Mouse (Mus musculus): ENCODE data around the gene Lsm2. TPM values are rescaled to one million over a fixed set of nuclear protein-coding genes. Genes with fewer than 3 reads are reported as not detected.
A peak's percentile ranks its signal among the peaks of the same experiment; 100 is the strongest.
"Not testable (repeated sequence)": the region's sequence is repeated elsewhere in the genome, so short reads cannot be mapped to it uniquely, and the experiment has no call there.

Lsm2 gene
- polyA plus RNA-seq, 1 experiment from 2014 or later: 109 TPM

DNA sequence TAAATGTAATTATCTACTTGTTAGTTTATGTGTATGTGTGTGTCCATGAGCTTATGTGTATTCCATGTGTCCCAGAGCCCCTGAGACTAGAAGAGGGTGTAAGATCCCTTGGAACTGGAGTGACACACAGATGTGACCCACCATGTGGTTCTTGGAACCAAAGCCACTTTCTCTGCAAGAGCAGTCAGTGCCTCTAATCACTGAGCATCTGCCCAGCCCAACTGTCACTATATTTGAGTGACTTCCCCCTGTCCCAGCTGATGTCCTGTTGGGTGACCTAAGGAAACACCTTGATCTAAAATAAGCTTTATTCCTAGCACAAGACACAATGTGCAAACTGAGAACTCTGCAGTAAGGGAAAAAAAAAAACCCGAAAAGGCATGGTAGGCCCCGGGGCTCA lies 46.7 kb downstream of the Lsm2 start:
- Histone ChIP-seq H3K36me3 (no peaks in the 10 kb centered on the region), H3K4me3 (no peak overlapping the region), H3K9me3 (no peaks in the 10 kb centered on the region), H3K27ac (replicated peaks) (no peak overlapping the region), H3K4me1 (replicated peaks) (peaks cover 10% of the 10 kb centered on the region), H3K9ac (no peak overlapping the region), H3K4me2 (no peak overlapping the region), H3K27me3 (no peaks in the 10 kb centered on the region)
- no peak for ATAC-seq (ENCODE audit: low FRiP score, low read depth)
- WGBS: 81% methylated on average over 2 of the region's 2 CpGs

DNA sequence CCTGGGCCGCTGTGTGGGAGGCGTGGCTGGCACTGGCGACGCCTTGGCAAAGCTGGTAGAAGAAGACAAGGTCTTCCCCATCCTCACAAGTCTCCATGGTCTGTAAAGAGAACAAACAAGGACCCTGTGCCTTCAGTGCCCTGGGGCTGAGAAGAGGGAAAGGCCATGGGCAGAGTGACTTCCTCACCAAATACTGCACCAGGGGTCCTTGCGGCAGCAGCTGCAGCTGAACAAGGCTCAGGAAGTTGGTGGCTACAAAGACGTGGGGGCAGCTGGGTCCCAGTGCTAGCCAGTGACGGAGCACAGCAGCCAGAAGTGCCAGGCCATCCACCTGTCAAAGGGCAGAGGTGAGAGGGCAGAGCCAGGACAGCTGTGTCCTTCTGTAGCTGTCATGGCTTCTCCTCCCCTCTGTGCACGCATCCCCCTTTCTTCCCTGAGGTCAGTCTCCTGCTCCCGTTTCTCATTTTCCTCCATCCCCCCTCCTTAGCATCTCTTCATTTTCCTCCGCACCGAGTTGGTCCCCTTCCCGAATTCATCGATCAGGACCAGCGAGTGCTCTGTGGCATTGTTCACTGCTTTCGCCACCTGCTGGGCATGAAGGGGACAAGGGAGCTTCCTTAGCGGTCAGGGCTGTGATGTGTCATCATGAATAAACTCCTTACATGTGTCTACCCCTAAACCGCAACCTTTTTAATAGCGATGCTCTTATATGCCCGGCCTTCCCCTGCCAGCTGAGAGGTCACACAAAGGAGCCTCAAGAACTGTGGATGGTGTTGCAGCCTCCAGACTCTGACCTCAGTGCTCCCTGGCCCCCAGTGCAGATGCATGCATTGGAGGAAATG lies 48.2 kb downstream of the Lsm2 start:
- peak; percentile 57; the same call in 1 of the 2 replicates for ATAC-seq (ENCODE audit: low FRiP score, low read depth)
- H3K4me2 ChIP-seq: peak overlapping the region; percentile 47
- no peaks in the 10 kb centered on the region for H3K9me3 ChIP-seq
- H3K9ac ChIP-seq: 0 out of 2 replicates have a peak overlapping the region, but pooled peaks have one; percentile 1
- H3K4me1 ChIP-seq (replicated peaks): peaks cover 10% of the 10 kb centered on the region
- peak overlapping the region; percentile 17 for H3K4me3 ChIP-seq
- H3K27ac ChIP-seq (replicated peaks): no peak overlapping the region
- whole genome bisulfite sequencing: 24% methylated on average over 19 of the region's 19 CpGs
- no peaks in the 10 kb centered on the region for H3K27me3 ChIP-seq
- H3K36me3 ChIP-seq: no peaks in the 10 kb centered on the region

DNA sequence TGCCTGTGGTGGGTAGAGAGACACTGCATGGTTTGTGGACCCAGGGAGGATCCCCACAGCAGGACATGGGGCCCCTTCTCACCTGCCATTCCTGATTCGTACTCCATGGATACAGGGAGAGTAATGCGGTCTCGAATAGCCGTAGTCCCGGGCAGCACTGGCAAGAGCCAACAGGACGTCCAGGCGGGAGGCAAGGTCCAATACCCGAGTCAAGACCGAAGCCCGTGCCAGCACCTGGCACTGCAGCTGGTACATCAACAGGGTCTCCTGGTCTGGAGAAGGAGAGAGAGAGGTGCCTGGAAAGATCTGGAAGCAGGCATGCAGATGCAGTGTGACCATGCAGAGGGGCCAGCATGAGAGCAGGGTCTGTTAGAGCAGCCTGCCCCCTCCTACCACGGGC lies 49.6 kb downstream of the Lsm2 start:
- Histone ChIP-seq H3K27ac (replicated peaks) (no peak overlapping the region), H3K4me2 (no peak overlapping the region), H3K27me3 (no peaks in the 10 kb centered on the region), H3K36me3 (no peaks in the 10 kb centered on the region), H3K9me3 (no peaks in the 10 kb centered on the region), H3K4me1 (replicated peaks) (peaks cover 10% of the 10 kb centered on the region), H3K9ac (no peak overlapping the region), H3K4me3 (no peak overlapping the region)
- ATAC-seq (ENCODE audit: low FRiP score, low read depth): no peak
- 86% methylated on average over 11 of the region's 11 CpGs for WGBS

DNA sequence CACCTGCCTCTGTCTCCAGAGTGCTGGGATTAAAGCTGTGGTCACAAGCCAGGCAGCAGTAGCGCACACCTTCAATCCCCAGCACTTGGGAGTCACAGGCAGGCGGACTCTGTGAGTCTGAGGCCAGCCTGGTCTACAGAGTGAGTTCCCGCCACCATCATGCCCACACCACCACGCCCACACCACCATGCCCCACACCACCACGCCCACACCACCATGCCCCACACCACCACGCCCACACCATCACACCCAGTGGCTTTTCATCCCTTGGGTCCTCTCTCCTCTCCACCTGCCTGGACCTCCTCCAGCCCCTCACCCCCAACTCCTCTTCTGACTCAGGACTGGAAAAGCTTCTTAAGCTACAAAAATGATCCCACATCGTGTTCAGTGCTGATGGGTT lies 50.2 kb downstream of the Lsm2 start:
- WGBS: 90% methylated on average over 7 of the region's 7 CpGs
- no peak overlapping the region for H3K27ac ChIP-seq (replicated peaks)
- H3K9me3 ChIP-seq: no peaks in the 10 kb centered on the region
- H3K4me3 ChIP-seq: no peak overlapping the region
- H3K9ac ChIP-seq: no peak overlapping the region
- no peaks in the 10 kb centered on the region for H3K27me3 ChIP-seq
- ATAC-seq (ENCODE audit: low FRiP score, low read depth): no peak
- H3K4me2 ChIP-seq: no peak overlapping the region
- H3K36me3 ChIP-seq: no peaks in the 10 kb centered on the region
- peaks cover 10% of the 10 kb centered on the region for H3K4me1 ChIP-seq (replicated peaks)

DNA sequence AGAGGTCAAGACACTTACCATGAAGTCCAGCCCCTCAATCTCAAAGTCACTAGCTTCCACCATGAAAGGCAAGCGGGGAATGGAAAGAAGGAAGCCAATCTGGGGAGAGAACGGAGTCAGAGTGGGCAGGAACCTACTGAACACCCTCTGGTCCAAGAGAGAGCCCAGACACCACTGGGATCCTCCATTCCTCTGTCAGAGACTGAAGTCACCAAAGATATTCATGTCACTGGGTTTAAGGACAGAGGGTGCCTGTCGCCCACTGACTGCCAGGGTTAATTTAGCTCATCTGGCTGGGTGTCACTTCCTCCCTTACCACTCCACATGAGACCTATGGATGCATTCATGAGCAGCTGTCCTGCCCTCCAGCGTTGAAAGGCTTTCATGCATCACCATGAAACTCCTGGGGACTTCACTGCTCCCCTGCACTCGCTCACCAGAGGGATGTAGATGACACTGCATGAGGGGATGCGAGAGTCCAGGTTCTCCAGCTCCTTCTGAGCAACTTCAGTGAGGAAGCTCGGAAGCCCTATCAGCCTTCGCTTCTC lies 50.7 kb downstream of the Lsm2 start:
- Histone ChIP-seq H3K27me3 (no peaks in the 10 kb centered on the region), H3K27ac (replicated peaks) (no peak overlapping the region), H3K9ac (no peak overlapping the region), H3K4me2 (no peak overlapping the region), H3K4me3 (no peak overlapping the region), H3K36me3 (no peaks in the 10 kb centered on the region), H3K9me3 (no peaks in the 10 kb centered on the region), H3K4me1 (replicated peaks) (peaks cover 10% of the 10 kb centered on the region)
- WGBS: 71% methylated on average over 8 of the region's 8 CpGs
- no peak for ATAC-seq (ENCODE audit: low FRiP score, low read depth)

DNA sequence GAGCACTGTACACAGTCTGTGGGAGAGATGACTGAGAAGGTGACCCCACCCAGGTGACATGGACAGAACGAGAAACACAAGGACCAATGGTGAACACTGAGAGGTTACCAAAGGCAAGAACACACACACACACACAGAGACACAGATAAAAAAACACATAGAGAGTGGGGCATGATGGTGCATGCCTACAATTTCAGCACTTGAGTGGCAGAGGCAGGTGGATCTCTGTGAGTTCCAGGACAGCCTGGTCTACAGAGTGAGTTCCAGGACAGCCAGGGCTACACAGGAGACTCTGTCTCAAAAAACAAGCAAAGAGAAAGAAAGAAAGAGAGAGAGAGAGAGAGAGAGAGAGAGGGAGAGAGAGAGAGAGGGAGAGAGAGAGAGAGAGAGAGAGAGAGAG lies 52.0 kb downstream of the Lsm2 start:
- not testable (repeated sequence) for H3K4me3 ChIP-seq; H3K9me3 ChIP-seq; H3K4me2 ChIP-seq; H3K4me1 ChIP-seq (replicated peaks); H3K27me3 ChIP-seq; ATAC-seq (ENCODE audit: low FRiP score, low read depth); H3K36me3 ChIP-seq; H3K27ac ChIP-seq (replicated peaks); H3K9ac ChIP-seq
- 64% methylated on average over 1 of the region's 1 CpGs for WGBS

DNA sequence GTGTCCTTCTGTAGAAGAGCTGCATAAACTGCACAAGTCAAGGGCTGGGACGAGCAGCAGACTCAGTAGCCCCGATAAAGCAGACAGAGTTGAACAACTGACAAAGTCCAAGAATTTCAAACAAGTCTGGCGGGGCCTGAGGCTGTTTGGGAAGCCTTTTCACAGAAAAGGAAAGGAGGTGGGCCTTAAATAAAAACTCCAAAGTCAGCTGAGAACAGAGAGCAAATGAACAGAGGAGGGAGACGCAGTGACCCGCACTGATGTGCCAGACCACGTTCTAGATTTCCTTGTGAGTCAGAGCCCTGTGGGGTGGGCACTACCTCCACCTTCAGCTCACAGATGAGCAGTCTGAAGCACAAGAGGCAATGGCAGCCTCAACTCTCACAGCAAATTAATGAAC lies 53.2 kb downstream of the Lsm2 start:
- Histone ChIP-seq H3K4me3 (no peak overlapping the region), H3K4me1 (replicated peaks) (peaks cover 6% of the 10 kb centered on the region), H3K4me2 (no peak overlapping the region), H3K36me3 (no peaks in the 10 kb centered on the region), H3K9ac (no peak overlapping the region), H3K27me3 (no peaks in the 10 kb centered on the region), H3K9me3 (no peaks in the 10 kb centered on the region), H3K27ac (replicated peaks) (no peak overlapping the region)
- 85% methylated on average over 6 of the region's 6 CpGs for WGBS
- ATAC-seq (ENCODE audit: low FRiP score, low read depth): no peak

Other genes with a start within 250 kb of the Lsm2 start
- 0.21 and 0.47 TPM in 2 replicates for gene C4b, start 238.0 kb upstream of the Lsm2 start, polyA plus RNA-seq (2015; fragmentation: Nextera tagmentation; extraction: Ambion mirVana)
- not detected in 2 replicates for gene Cyp21a1, start 177.3 kb upstream of the Lsm2 start, polyA plus RNA-seq (2015; fragmentation: Nextera tagmentation; extraction: Ambion mirVana)
- gene Stk19, start 144.9 kb upstream of the Lsm2 start, polyA plus RNA-seq (2015; fragmentation: Nextera tagmentation; extraction: Ambion mirVana): 43.9 TPM in 2 replicates
- gene Dxo, start 144.8 kb upstream of the Lsm2 start, polyA plus RNA-seq (2015; fragmentation: Nextera tagmentation; extraction: Ambion mirVana): 67.2 and 68.3 TPM in 2 replicates
- 59.4 and 63.4 TPM in 2 replicates for gene Skiv2l, start 131.7 kb upstream of the Lsm2 start, polyA plus RNA-seq (2015; fragmentation: Nextera tagmentation; extraction: Ambion mirVana)
- 81.0 and 94.4 TPM in 2 replicates for gene Nelfe, start 131.5 kb upstream of the Lsm2 start, polyA plus RNA-seq (2015; fragmentation: Nextera tagmentation; extraction: Ambion mirVana)
- gene Cfb, start 119.3 kb upstream of the Lsm2 start, polyA plus RNA-seq (2015; fragmentation: Nextera tagmentation; extraction: Ambion mirVana): 2.5 and 4.1 TPM in 2 replicates
- 11.9 and 12.9 TPM in 2 replicates for gene Zbtb12, start 102.4 kb upstream of the Lsm2 start, polyA plus RNA-seq (2015; fragmentation: Nextera tagmentation; extraction: Ambion mirVana)
- not detected in 2 replicates for gene Gm20547, start 99.8 kb upstream of the Lsm2 start, polyA plus RNA-seq (2015; fragmentation: Nextera tagmentation; extraction: Ambion mirVana)
- gene C2, start 83.6 kb upstream of the Lsm2 start, polyA plus RNA-seq (2015; fragmentation: Nextera tagmentation; extraction: Ambion mirVana): 2.4 and 3.7 TPM in 2 replicates
- gene Ehmt2, start 83.4 kb upstream of the Lsm2 start, polyA plus RNA-seq (2015; fragmentation: Nextera tagmentation; extraction: Ambion mirVana): 90.9 and 96.7 TPM in 2 replicates
- 0.09 TPM in 1 of 2 replicates, not detected in the other for gene Slc44a4, start 67.4 kb upstream of the Lsm2 start, polyA plus RNA-seq (2015; fragmentation: Nextera tagmentation; extraction: Ambion mirVana)
- 35.9 and 38.3 TPM in 2 replicates for gene Neu1, start 50.6 kb upstream of the Lsm2 start, polyA plus RNA-seq (2015; fragmentation: Nextera tagmentation; extraction: Ambion mirVana)
- 0.31 and 0.51 TPM in 2 replicates for gene Hspa1b, start 22.6 kb upstream of the Lsm2 start, polyA plus RNA-seq (2015; fragmentation: Nextera tagmentation; extraction: Ambion mirVana)
- gene Gm20481, start 11.9 kb upstream of the Lsm2 start, polyA plus RNA-seq (2015; fragmentation: Nextera tagmentation; extraction: Ambion mirVana): 1.0 TPM in 1 of 2 replicates, not detected in the other
- gene Hspa1a, start 9.7 kb upstream of the Lsm2 start, polyA plus RNA-seq (2015; fragmentation: Nextera tagmentation; extraction: Ambion mirVana): 12.0 and 13.1 TPM in 2 replicates
- gene Hspa1l, start 9.2 kb upstream of the Lsm2 start, polyA plus RNA-seq (2015; fragmentation: Nextera tagmentation; extraction: Ambion mirVana): 1.3 and 1.8 TPM in 2 replicates
- gene Vars, start 19.1 kb downstream of the Lsm2 start, polyA plus RNA-seq (2015; fragmentation: Nextera tagmentation; extraction: Ambion mirVana): 60.4 and 68.7 TPM in 2 replicates
- gene Vwa7, start 34.7 kb downstream of the Lsm2 start, polyA plus RNA-seq (2015; fragmentation: Nextera tagmentation; extraction: Ambion mirVana): 0.14 TPM in 2 replicates
- 1.6 and 2.3 TPM in 2 replicates for gene Sapcd1, start 46.2 kb downstream of the Lsm2 start, polyA plus RNA-seq (2015; fragmentation: Nextera tagmentation; extraction: Ambion mirVana)
- 1.6 and 3.4 TPM in 2 replicates for gene Msh5, start 64.9 kb downstream of the Lsm2 start, polyA plus RNA-seq (2015; fragmentation: Nextera tagmentation; extraction: Ambion mirVana)
- gene Clic1, start 68.1 kb downstream of the Lsm2 start, polyA plus RNA-seq (2015; fragmentation: Nextera tagmentation; extraction: Ambion mirVana): 87.4 TPM in 2 replicates
- gene Ddah2, start 77.2 kb downstream of the Lsm2 start, polyA plus RNA-seq (2015; fragmentation: Nextera tagmentation; extraction: Ambion mirVana): 349 and 367 TPM in 2 replicates
- gene Ly6g6c, start 83.5 kb downstream of the Lsm2 start, polyA plus RNA-seq (2015; fragmentation: Nextera tagmentation; extraction: Ambion mirVana): 0.18 TPM in 1 of 2 replicates, not detected in the other
- gene Mpig6b, start 84.3 kb downstream of the Lsm2 start, polyA plus RNA-seq (2015; fragmentation: Nextera tagmentation; extraction: Ambion mirVana): 0.22 and 0.25 TPM in 2 replicates
- gene Ly6g6e, start 95.0 kb downstream of the Lsm2 start, polyA plus RNA-seq (2015; fragmentation: Nextera tagmentation; extraction: Ambion mirVana): 0.43 and 0.53 TPM in 2 replicates
- gene Ly6g6d, start 96.2 kb downstream of the Lsm2 start, polyA plus RNA-seq (2015; fragmentation: Nextera tagmentation; extraction: Ambion mirVana): 1.2 and 1.8 TPM in 2 replicates
- gene Ly6g6f, start 103.7 kb downstream of the Lsm2 start, polyA plus RNA-seq (2015; fragmentation: Nextera tagmentation; extraction: Ambion mirVana): 0.24 TPM in 1 of 2 replicates, not detected in the other
- 102 and 106 TPM in 2 replicates for gene Abhd16a, start 107.4 kb downstream of the Lsm2 start, polyA plus RNA-seq (2015; fragmentation: Nextera tagmentation; extraction: Ambion mirVana)
- not detected in 2 replicates for gene Ly6g5c, start 126.4 kb downstream of the Lsm2 start, polyA plus RNA-seq (2015; fragmentation: Nextera tagmentation; extraction: Ambion mirVana)
- 1.1 and 1.2 TPM in 2 replicates for gene Ly6g5b, start 133.6 kb downstream of the Lsm2 start, polyA plus RNA-seq (2015; fragmentation: Nextera tagmentation; extraction: Ambion mirVana)
- gene Gpank1, start 139.6 kb downstream of the Lsm2 start, polyA plus RNA-seq (2015; fragmentation: Nextera tagmentation; extraction: Ambion mirVana): 24.3 and 25.4 TPM in 2 replicates
- gene Csnk2b, start 140.2 kb downstream of the Lsm2 start, polyA plus RNA-seq (2015; fragmentation: Nextera tagmentation; extraction: Ambion mirVana): 308 and 311 TPM in 2 replicates
- gene D17H6S53E, start 144.5 kb downstream of the Lsm2 start, polyA plus RNA-seq (2015; fragmentation: Nextera tagmentation; extraction: Ambion mirVana): 9.3 and 10.8 TPM in 2 replicates
- 0.21 and 0.79 TPM in 2 replicates for gene Apom, start 150.2 kb downstream of the Lsm2 start, polyA plus RNA-seq (2015; fragmentation: Nextera tagmentation; extraction: Ambion mirVana)
- 70.0 and 75.7 TPM in 2 replicates for gene Bag6, start 153.3 kb downstream of the Lsm2 start, polyA plus RNA-seq (2015; fragmentation: Nextera tagmentation; extraction: Ambion mirVana)
- gene Prrc2a, start 183.0 kb downstream of the Lsm2 start, polyA plus RNA-seq (2015; fragmentation: Nextera tagmentation; extraction: Ambion mirVana): 175 and 181 TPM in 2 replicates
- gene Aif1, start 194.2 kb downstream of the Lsm2 start, polyA plus RNA-seq (2015; fragmentation: Nextera tagmentation; extraction: Ambion mirVana): 7.4 and 9.6 TPM in 2 replicates
- gene Lst1, start 206.6 kb downstream of the Lsm2 start, polyA plus RNA-seq (2015; fragmentation: Nextera tagmentation; extraction: Ambion mirVana): 5.6 and 13.9 TPM in 2 replicates
- gene Ltb, start 212.6 kb downstream of the Lsm2 start, polyA plus RNA-seq (2015; fragmentation: Nextera tagmentation; extraction: Ambion mirVana): 0.84 and 0.97 TPM in 2 replicates
- 0.13 TPM in 1 of 2 replicates, not detected in the other for gene Tnf, start 220.1 kb downstream of the Lsm2 start, polyA plus RNA-seq (2015; fragmentation: Nextera tagmentation; extraction: Ambion mirVana)
- 0.39 and 0.42 TPM in 2 replicates for gene Lta, start 223.5 kb downstream of the Lsm2 start, polyA plus RNA-seq (2015; fragmentation: Nextera tagmentation; extraction: Ambion mirVana)
- 0.43 and 0.55 TPM in 2 replicates for gene Gm16181, start 239.0 kb downstream of the Lsm2 start, polyA plus RNA-seq (2015; fragmentation: Nextera tagmentation; extraction: Ambion mirVana)